Mouse (Mus musculus) kidney, embryonic 16.5 days (tissue): ENCODE results near the gene Ccn2. TPM values are rescaled to one million over a fixed set of nuclear protein-coding genes. Genes with fewer than 3 reads are reported as not detected.

Experiments used
- ATAC-seq: fragments of 200-750 bp; cut with Nextera tagmentation; 2 replicates; pipeline ENCODE4 v1.8.0; 2017; ENCODE audit warnings: moderate TSS enrichment; ENCODE audit not compliant: low FRiP score, low TSS enrichment
- H3K27ac ChIP-seq: fragments of 300-500 bp; sonication (generic); 2 replicates; pipeline ENCODE4 v1.5.1; 2014; ENCODE audit warnings: low read length
- H3K27me3 ChIP-seq: fragments of 300-500 bp; sonication (generic); 2 replicates; pipeline ENCODE4 v1.6.1; 2014; ENCODE audit warnings: low read length, control low read depth, mixed read lengths; ENCODE audit not compliant: insufficient read depth
- H3K36me3 ChIP-seq: fragments of 300-500 bp; sonication (generic); 2 replicates; pipeline ENCODE4 v1.6.1; 2014; ENCODE audit warnings: low read length, control low read depth, mixed read lengths; ENCODE audit not compliant: insufficient read depth
- H3K4me1 ChIP-seq: fragments of 300-500 bp; sonication (generic); 2 replicates; pipeline ENCODE4 v1.6.1; 2014; ENCODE audit warnings: low read length, control low read depth, mixed read lengths; ENCODE audit not compliant: insufficient read depth
- H3K4me2 ChIP-seq: fragments of 300-500 bp; sonication (generic); replicated peaks from 2 replicates; pipeline ENCODE4 v1.6.1; 2014; ENCODE audit warnings: low read depth, low read length
- H3K4me3 ChIP-seq: fragments of 300-500 bp; sonication (generic); 2 replicates; pipeline ENCODE4 v1.5.1; 2014; ENCODE audit warnings: mild to moderate bottlenecking, low read length
- H3K9ac ChIP-seq: fragments of 300-500 bp; sonication (generic); replicated peaks from 2 replicates; pipeline ENCODE4 v1.6.1; 2014; ENCODE audit warnings: low read length
- H3K9me3 ChIP-seq: fragments of 300-500 bp; sonication (generic); 2 replicates; pipeline ENCODE4 v1.6.1; 2016; ENCODE audit warnings: low read length, control low read depth
- WGBS: fragments of 180-500 bp; shearing (Covaris S2); extraction: QIAGEN DNeasy Blood & Tissue Kit; methylation state at CpG from one replicate; pipeline ENCODE4 v1.1.7; 2014; 5-methylcytosine and 5-hydroxymethylcytosine counted together
- polyA plus RNA-seq: library from polyadenylated mRNA; unstranded; fragments of >200 nt; fragmentation: Nextera tagmentation; extraction: Ambion mirVana; gene quantifications from 2 replicates; pipeline ENCODE4 v1.2.1, GENCODE M21; 2015

Ccn2 gene
- 12.2 and 13.3 TPM in 2 replicates for polyA plus RNA-seq

DNA sequence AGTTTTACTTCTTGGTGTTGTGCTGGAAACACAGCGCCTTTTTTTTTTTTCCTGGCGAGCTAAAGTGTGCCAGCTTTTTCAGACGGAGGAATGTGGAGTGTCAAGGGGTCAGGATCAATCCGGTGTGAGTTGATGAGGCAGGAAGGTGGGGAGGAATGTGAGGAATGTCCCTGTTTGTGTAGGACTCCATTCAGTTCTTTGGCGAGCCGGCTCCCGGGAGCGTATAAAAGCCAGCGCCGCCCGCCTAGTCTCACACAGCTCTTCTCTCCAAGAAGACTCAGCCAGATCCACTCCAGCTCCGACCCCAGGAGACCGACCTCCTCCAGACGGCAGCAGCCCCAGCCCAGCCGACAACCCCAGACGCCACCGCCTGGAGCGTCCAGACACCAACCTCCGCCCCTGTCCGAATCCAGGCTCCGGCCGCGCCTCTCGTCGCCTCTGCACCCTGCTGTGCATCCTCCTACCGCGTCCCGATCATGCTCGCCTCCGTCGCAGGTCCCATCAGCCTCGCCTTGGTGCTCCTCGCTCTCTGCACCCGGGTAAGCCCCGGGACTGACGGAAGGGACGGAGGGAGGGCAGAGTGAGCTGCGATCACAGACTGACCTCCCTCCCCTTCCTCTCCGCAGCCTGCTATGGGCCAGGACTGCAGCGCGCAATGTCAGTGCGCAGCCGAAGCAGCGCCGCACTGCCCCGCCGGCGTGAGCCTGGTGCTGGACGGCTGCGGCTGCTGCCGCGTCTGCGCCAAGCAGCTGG, at the start of gene Ccn2:
Gene Ccn2 (plus strand): TSS at position 193 of the 753 bp plus-strand sequence.
- H3K4me1 ChIP-seq, result peaks cover 41% of the 10 kb centered on the region

DNA sequence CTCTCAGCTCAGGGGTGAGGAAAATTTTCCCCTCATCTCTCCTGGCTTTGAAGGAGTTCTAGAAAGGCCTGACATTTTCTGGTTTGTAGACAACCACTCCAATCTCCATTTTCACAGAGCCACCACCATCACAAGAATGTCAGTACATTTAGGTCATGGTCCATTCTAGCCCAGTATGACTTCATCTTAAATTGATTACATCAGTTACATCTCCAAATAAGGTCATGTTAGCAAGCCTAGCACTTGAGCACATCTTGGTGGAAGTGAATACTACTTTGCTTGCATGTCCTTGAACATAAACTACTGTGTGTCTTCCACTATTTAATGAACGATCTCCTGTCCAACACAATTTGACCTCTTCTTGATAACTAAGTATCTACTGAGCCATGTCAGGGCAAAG, 42.4 kb upstream of the Ccn2 start:
- 87% methylated on average over 1 of the region's 1 CpGs for WGBS
- H3K27me3 ChIP-seq, result no peaks in the 10 kb centered on the region
- H3K9me3 ChIP-seq, result no peaks in the 10 kb centered on the region
- no peak overlapping the region for H3K4me2 ChIP-seq
- no peaks in the 10 kb centered on the region for H3K4me1 ChIP-seq
- no peak overlapping the region for H3K4me3 ChIP-seq
- no peaks in the 10 kb centered on the region for H3K36me3 ChIP-seq
- H3K9ac ChIP-seq, result no peak overlapping the region
- no peak overlapping the region for H3K27ac ChIP-seq
- ATAC-seq, result no peak

More for the DNA sequence above, at the start of gene Ccn2:
- Histone ChIP-seq H3K27ac (peak within 1 kb of the TSS; percentile 96), H3K4me3 (peak within 1 kb of the TSS; percentile 58), H3K27me3 (no peaks in the 10 kb centered on the region), H3K4me2 (peak within 1 kb of the TSS; percentile 64), H3K9ac (peak within 1 kb of the TSS; percentile 85), H3K9me3 (no peaks in the 10 kb centered on the region), H3K36me3 (no peaks in the 10 kb centered on the region)
- peak; percentile 92 for ATAC-seq
- WGBS, result 0% methylated on average over 51 of the region's 53 CpGs

DNA sequence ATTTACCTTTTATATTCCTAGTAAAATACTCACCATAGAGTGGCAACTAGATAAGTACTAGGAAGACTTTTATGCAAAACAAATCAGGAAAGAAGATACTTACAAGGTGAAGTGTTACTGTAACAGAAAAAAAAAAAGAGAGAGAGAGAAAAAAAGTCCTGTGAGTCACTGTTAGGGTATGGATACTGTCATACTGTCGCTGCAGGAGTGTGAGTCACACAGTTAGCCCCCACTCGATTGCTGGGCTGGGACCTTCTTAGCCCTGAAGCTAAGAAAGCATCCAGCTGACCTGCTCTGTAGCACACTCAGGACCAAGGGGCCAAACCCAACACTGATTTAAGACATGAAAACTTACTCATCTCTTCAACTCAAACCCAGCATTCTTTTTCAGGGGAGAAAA, 41.2 kb upstream of the Ccn2 start:
- H3K36me3 ChIP-seq, result no peaks in the 10 kb centered on the region
- no peak overlapping the region for H3K4me2 ChIP-seq
- no peaks in the 10 kb centered on the region for H3K27me3 ChIP-seq
- no peak overlapping the region for H3K9ac ChIP-seq
- 62% methylated on average over 2 of the region's 2 CpGs for WGBS
- H3K27ac ChIP-seq, result no peak overlapping the region
- no peak for ATAC-seq
- H3K4me3 ChIP-seq, result no peak overlapping the region
- H3K9me3 ChIP-seq, result no peaks in the 10 kb centered on the region
- H3K4me1 ChIP-seq, result no peaks in the 10 kb centered on the region

DNA sequence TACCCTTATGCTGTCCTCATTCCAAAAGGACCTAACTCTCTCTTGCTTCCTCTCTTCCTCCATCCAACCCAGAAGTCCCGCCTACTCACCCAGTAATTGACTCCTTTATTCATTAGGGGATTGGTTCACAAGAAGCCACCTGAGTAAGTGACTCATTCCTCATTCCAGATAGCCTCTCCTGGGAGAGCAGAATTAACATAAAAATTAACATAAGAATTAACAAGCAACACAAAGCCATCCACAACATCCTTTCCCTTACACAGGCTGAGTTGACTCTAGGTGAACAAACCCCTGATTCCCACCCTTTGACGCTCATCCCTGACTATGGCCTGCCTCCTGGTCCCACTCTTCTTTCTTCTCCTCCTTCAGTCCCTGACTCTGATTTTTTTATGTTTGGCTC, 36.9 kb upstream of the Ccn2 start:
- Histone ChIP-seq H3K4me2 (no peak overlapping the region), H3K27ac (no peak overlapping the region), H3K9ac (no peak overlapping the region), H3K9me3 (no peaks in the 10 kb centered on the region), H3K36me3 (no peaks in the 10 kb centered on the region), H3K4me1 (no peaks in the 10 kb centered on the region), H3K27me3 (no peaks in the 10 kb centered on the region), H3K4me3 (no peak overlapping the region)
- no peak for ATAC-seq
- WGBS, result 85% methylated on average over 2 of the region's 2 CpGs

DNA sequence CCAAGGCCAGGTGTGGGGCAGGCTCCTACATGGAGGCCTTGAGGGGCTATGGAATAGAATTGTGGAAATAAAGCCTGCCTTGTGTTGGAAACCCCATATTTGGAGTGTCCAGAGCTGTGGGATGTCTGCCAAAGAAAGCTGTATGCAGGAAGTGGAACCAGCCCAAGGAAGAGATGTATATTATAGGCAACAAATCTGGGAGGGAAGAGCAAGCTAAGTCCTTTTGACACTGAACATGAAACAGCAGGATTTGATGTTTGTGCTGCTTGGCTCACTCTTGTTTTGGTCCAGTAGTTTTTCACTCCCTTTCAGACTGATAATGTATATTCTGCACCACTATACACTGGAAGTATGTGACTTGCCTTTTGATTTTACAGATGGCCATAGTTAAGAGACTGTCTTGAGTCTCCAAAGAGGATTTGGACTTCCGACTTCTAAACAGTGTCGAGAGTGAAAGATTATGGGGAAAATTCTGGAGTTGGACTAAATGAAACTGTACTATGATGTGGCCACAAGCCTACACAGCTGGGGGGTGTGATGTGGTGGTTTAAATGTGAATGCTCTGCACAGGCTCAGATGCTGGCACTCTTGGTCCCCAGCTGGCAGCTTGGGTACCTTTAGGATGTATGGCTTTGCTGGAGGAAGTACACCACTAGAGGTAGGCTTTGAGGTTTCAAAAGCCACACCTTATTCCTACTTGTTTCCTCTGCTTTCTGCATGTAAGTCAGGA, 25.4 kb upstream of the Ccn2 start:
- peak; percentile 72 for ATAC-seq
- Histone ChIP-seq H3K9me3 (no peaks in the 10 kb centered on the region), H3K27ac (peak overlapping the region; percentile 65), H3K4me3 (no peak overlapping the region), H3K36me3 (no peaks in the 10 kb centered on the region), H3K4me1 (peaks cover 17% of the 10 kb centered on the region; the same call in 1 of the 2 replicates), H3K4me2 (no peak overlapping the region), H3K27me3 (no peaks in the 10 kb centered on the region), H3K9ac (no peak overlapping the region)
- 57% methylated on average over 2 of the region's 2 CpGs for WGBS

DNA sequence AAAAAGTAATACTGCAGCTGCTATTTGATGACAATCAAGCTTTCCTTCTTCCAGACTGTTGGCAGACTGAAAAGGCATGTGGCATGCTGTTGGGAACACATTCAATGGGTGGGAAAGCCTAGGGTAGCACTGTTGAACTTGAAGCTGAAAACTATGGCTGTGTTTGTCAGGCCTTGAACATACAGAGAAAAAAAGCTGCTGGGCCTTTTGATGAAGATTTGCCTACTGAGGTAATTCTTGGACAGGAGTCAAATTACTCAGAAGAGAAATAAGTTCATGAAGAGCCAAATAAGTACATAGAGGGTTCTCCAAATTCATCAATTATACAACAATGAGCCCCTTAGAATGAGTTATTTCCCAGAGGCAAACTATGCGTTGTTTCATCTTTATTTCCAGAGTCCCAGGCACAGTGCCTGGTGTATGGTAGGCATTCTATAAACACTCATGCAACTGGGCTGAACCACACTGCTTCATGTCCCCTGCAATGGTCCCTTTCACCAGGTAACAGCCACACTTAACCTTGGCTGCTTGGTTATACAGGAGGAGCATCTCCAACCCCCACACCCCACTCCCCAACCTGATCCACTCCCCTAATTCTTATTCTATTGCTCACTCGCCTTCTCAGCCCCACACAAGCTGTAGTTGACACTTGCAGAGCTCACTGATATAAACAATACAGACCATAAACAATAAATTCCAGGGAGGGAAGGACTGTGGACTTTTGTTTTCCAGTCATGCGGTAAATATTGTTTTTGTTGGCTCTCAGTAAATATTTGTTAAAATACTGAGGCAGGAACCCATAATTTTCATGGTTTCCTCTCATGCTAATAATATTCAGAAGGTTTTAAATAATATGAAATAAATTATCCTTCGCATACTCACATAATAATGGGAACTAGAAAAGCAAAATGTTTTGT, 22.9 kb upstream of the Ccn2 start:
- peak; percentile 52; the same call in 1 of the 2 replicates for ATAC-seq
- Histone ChIP-seq H3K9ac (no peak overlapping the region), H3K4me1 (peaks cover 17% of the 10 kb centered on the region; the same call in 1 of the 2 replicates), H3K27ac (peak overlapping the region; percentile 56), H3K4me2 (no peak overlapping the region), H3K9me3 (no peaks in the 10 kb centered on the region), H3K4me3 (no peak overlapping the region), H3K27me3 (no peaks in the 10 kb centered on the region), H3K36me3 (no peaks in the 10 kb centered on the region)
- WGBS, result 54% methylated on average over 4 of the region's 4 CpGs

DNA sequence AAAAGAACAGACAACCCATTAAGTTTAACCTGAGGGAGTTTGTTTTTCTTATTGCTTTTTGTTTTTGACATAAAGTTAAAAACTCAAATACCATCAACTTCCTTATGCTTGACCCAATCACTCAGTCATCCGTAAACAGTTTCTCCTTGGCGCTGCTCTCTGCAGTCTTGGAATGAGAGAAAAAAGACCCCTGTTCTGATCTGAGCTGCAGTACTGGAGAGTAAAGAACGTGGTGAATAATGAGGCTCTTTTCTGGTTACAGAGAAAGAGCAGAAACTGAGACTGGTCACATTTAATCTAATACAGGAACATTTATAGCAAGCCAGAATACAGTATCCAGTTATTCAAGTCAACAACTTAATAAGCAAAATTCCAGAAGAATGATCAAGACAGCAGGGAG, 21.8 kb upstream of the Ccn2 start:
- H3K36me3 ChIP-seq, result no peaks in the 10 kb centered on the region
- H3K4me3 ChIP-seq, result no peak overlapping the region
- H3K4me1 ChIP-seq, result peaks cover 17% of the 10 kb centered on the region; the same call in 1 of the 2 replicates
- 36% methylated on average over 3 of the region's 3 CpGs for WGBS
- H3K4me2 ChIP-seq, result no peak overlapping the region
- no peaks in the 10 kb centered on the region for H3K27me3 ChIP-seq
- H3K9me3 ChIP-seq, result no peaks in the 10 kb centered on the region
- no peak for ATAC-seq
- peak overlapping the region; percentile 46; the same call in 1 of the 2 replicates for H3K27ac ChIP-seq
- H3K9ac ChIP-seq, result no peak overlapping the region

DNA sequence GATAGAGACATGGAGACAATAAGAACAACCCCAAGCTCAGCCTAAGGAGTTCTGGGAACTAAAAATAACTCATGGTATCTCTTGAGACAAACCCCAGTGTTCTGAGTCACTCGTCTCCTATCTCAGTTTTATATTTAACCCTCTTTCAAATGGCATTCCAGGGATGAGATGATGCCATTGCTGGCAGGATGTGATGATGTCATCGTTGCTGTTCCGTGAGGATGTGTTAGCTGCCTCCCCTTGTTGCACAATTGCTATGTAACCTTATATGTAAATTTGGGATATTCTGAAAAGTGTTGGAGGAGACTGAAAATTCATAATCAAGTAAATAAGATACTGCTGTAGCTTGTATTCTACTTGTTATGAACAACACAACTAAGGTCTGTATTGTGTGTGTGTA, 14.2 kb upstream of the Ccn2 start:
- Histone ChIP-seq H3K4me2 (no peak overlapping the region), H3K4me1 (no peaks in the 10 kb centered on the region), H3K9ac (no peak overlapping the region), H3K9me3 (no peaks in the 10 kb centered on the region), H3K4me3 (no peak overlapping the region), H3K27me3 (no peaks in the 10 kb centered on the region), H3K36me3 (0 out of 2 replicates have a peak, but pooled peaks cover 3% of the 10 kb centered on the region), H3K27ac (no peak overlapping the region)
- WGBS, result 73% methylated on average over 3 of the region's 3 CpGs
- ATAC-seq, result no peak

DNA sequence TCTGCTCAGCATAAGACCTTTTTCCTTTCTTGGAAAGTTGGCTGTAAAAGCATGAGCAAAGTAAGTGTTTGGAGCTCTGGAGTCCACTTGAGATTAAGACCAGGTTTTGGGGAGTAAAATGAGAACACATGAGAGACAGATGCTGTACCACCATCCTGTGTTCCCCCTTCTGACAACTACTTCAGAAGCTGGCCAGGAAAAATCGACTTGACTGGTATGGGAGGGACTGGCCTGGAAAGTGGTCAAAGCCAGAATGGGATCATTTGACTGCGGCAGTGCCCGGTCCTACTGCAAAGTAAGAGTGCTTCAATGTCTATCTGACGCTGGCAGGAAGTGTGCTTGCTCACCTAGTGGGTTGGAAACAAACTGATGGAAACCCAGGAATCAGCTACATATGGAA, 6.4 kb upstream of the Ccn2 start:
- no peak overlapping the region for H3K4me3 ChIP-seq
- H3K27me3 ChIP-seq, result no peaks in the 10 kb centered on the region
- ATAC-seq, result no peak
- no peak overlapping the region for H3K27ac ChIP-seq
- peaks cover 20% of the 10 kb centered on the region; the same call in 1 of the 2 replicates for H3K4me1 ChIP-seq
- no peak overlapping the region for H3K9ac ChIP-seq
- H3K9me3 ChIP-seq, result no peaks in the 10 kb centered on the region
- no peaks in the 10 kb centered on the region for H3K36me3 ChIP-seq
- WGBS, result 81% methylated on average over 4 of the region's 4 CpGs
- no peak overlapping the region for H3K4me2 ChIP-seq
